Mouse (Mus musculus): ENCODE measurements around the gene Gm21293. TPM values are rescaled to one million over a fixed set of nuclear protein-coding genes. Genes with fewer than 3 reads are reported as not detected.

The Gm21293 gene
- not detected in 4 replicates for total RNA-seq (2023)

GRCm38 (mm10) chr10:104142687-104143086, at the start of gene Gm21293:
Gm21293 (plus strand) TSS chr10:104142987.

GRCm38 (mm10) chr10:104151197-104151596, 8.4 kb downstream of the Gm21293 start, which contains the start of gene Gm6763:
Gm6763 (plus strand) TSS chr10:104151497.

GRCm38 (mm10) chr10:104159706-104160105, 16.9 kb downstream of the Gm21293 start, which contains the start of gene Gm8764:
Gm8764 (plus strand) TSS chr10:104160006.

GRCm38 (mm10) chr10:104168215-104168614, 25.4 kb downstream of the Gm21293 start, which contains the start of gene Gm21304:
Gm21304 (plus strand) TSS chr10:104168515.

GRCm38 (mm10) chr10:104176724-104177123, 33.9 kb downstream of the Gm21293 start, which contains the start of gene Gm21312:
Gm21312 (plus strand) TSS chr10:104177024.

GRCm38 (mm10) chr10:104185233-104185632, 42.4 kb downstream of the Gm21293 start, which contains the start of gene Gm20765:
Gm20765 (plus strand) TSS chr10:104185533.

GRCm38 (mm10) chr10:104193742-104194141, 51.0 kb downstream of the Gm21293 start, which contains the start of gene Gm4340:
Gm4340 (plus strand) TSS chr10:104194042.

Other genes starting within 250 kb of the Gm21293 start
- not detected in 4 replicates for gene Gm6763, start 8.5 kb downstream of the Gm21293 start, total RNA-seq (2023)
- not detected in 4 replicates for gene Gm8764, start 17.0 kb downstream of the Gm21293 start, total RNA-seq (2023)
- not detected in 4 replicates for gene Gm21304, start 25.5 kb downstream of the Gm21293 start, total RNA-seq (2023)
- not detected in 4 replicates for gene Gm21312, start 34.0 kb downstream of the Gm21293 start, total RNA-seq (2023)
- gene Gm20765, start 42.5 kb downstream of the Gm21293 start, total RNA-seq (2023) = not detected in 4 replicates
- not detected in 4 replicates for gene Gm4340, start 51.1 kb downstream of the Gm21293 start, total RNA-seq (2023)

Measured in B cell, adult 62 days (primary cell).